Mouse (Mus musculus): ENCODE measurements around the gene Atf3. TPM values are rescaled to one million over a fixed set of nuclear protein-coding genes. Genes with fewer than 3 reads are reported as not detected.

The Atf3 gene
- polyA plus RNA-seq, 1 experiment: not detected

GRCm38 (mm10) chr1:191220588-191220987 lies 2.7 kb upstream of the Atf3 start:
- TF ChIP-seq POLR2A (IDR thresholded peaks at IDR 0.05; ENCODE audit: control insufficient read depth, low read depth, low read length) (no peak), CTCF (IDR thresholded peaks at IDR 0.05; ENCODE audit: control insufficient read depth, insufficient read depth, insufficient replicate concordance, low read depth, low read length) (no peak)
- Histone ChIP-seq H3K27ac (ENCODE audit: control insufficient read depth, insufficient read depth, low read depth, low read length) (no peak overlapping the region), H3K4me1 (ENCODE audit: control insufficient read depth, insufficient read depth, low read length) (peaks cover 16% of the 10 kb centered on the region), H3K4me3 (ENCODE audit: control insufficient read depth, low read depth, low read length) (no peak overlapping the region), H3K36me3 (ENCODE audit: control insufficient read depth, insufficient read depth, low read length) (no peaks in the 10 kb centered on the region), H3K27me3 (ENCODE audit: control insufficient read depth, insufficient read depth, low read length) (no peaks in the 10 kb centered on the region)

- no peak for TF ChIP-seq POLR2A (IDR thresholded peaks at IDR 0.05; ENCODE audit: control insufficient read depth, low read depth, low read length)
- no peak for TF ChIP-seq CTCF (IDR thresholded peaks at IDR 0.05; ENCODE audit: control insufficient read depth, insufficient read depth, insufficient replicate concordance, low read depth, low read length)
- no peak overlapping the region for H3K4me3 ChIP-seq (ENCODE audit: control insufficient read depth, low read depth, low read length)
- no peak overlapping the region for H3K27ac ChIP-seq (ENCODE audit: control insufficient read depth, insufficient read depth, low read depth, low read length)
Measured at GRCm38 (mm10) chr1:191219748-191220147, 1.9 kb upstream of the Atf3 start.

DNA sequence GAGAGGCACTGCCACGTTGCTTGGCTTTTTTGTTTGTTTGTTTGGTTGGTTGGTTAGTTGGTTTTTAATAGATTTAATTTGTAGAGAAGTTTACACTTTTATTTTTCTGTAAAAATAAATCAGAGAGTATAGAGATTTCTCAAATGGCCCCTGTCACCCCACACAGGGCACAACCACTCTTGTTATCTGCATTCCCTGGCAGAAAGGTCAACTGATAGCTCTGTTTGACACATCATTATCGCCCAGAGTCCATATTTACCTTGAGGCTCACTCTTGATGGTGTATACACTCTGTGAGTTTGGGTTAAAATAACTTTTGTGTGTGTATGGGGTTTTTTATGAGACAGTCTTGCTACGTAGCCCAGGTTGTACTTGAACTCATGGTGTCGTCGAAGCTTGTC lies 744 bp upstream of the Atf3 start:
- Histone ChIP-seq H3K4me1 (ENCODE audit: control insufficient read depth, insufficient read depth, low read length) (peaks cover 7% of the 10 kb centered on the region), H3K4me3 (ENCODE audit: control insufficient read depth, low read depth, low read length) (no peak overlapping the region), H3K36me3 (ENCODE audit: control insufficient read depth, insufficient read depth, low read length) (no peaks in the 10 kb centered on the region), H3K27ac (ENCODE audit: control insufficient read depth, insufficient read depth, low read depth, low read length) (no peak overlapping the region), H3K27me3 (ENCODE audit: control insufficient read depth, insufficient read depth, low read length) (no peaks in the 10 kb centered on the region)
- TF ChIP-seq POLR2A (IDR thresholded peaks at IDR 0.05; ENCODE audit: control insufficient read depth, low read depth, low read length): no peak
- TF ChIP-seq CTCF (IDR thresholded peaks at IDR 0.05; ENCODE audit: control insufficient read depth, insufficient read depth, insufficient replicate concordance, low read depth, low read length): no peak

More at GRCm38 (mm10) chr1:191219748-191220147, 1.9 kb upstream of the Atf3 start:
- no peaks in the 10 kb centered on the region for H3K27me3 ChIP-seq (ENCODE audit: control insufficient read depth, insufficient read depth, low read length)
- H3K4me1 ChIP-seq (ENCODE audit: control insufficient read depth, insufficient read depth, low read length): peaks cover 11% of the 10 kb centered on the region
- H3K36me3 ChIP-seq (ENCODE audit: control insufficient read depth, insufficient read depth, low read length): no peaks in the 10 kb centered on the region

GRCm38 (mm10) chr1:191215776-191216661 lies 1.8 kb downstream of the Atf3 start:
- Histone ChIP-seq H3K4me3 (ENCODE audit: control insufficient read depth, low read depth, low read length) (no peak overlapping the region), H3K4me1 (ENCODE audit: control insufficient read depth, insufficient read depth, low read length) (peaks cover 5% of the 10 kb centered on the region), H3K27me3 (ENCODE audit: control insufficient read depth, insufficient read depth, low read length) (no peaks in the 10 kb centered on the region), H3K36me3 (ENCODE audit: control insufficient read depth, insufficient read depth, low read length) (no peaks in the 10 kb centered on the region), H3K27ac (ENCODE audit: control insufficient read depth, insufficient read depth, low read depth, low read length) (no peak overlapping the region)
- TF ChIP-seq CTCF (IDR thresholded peaks at IDR 0.05; ENCODE audit: control insufficient read depth, insufficient read depth, insufficient replicate concordance, low read depth, low read length): no peak

DNA sequence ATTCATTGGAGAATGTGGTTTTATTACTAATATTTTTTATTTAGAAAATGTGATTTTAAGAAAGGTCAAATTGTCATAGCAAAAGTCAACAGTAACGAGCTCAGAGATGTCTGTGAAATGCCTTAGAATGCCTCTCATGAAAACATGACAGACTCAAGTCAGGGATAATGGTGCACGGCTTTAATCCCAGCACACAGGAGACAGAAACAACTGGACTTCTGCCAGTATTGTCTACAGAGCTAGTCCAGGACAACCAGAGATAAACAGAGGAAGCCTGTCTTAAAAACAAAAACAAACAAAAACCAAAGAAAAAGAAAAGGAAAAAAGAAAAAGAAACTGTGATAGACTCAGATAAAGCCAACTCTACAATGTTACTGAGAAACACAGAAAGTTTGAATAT lies 6.7 kb downstream of the Atf3 start:
- Histone ChIP-seq H3K27me3 (ENCODE audit: control insufficient read depth, insufficient read depth, low read length) (no peaks in the 10 kb centered on the region), H3K4me1 (ENCODE audit: control insufficient read depth, insufficient read depth, low read length) (peaks cover 2% of the 10 kb centered on the region), H3K27ac (ENCODE audit: control insufficient read depth, insufficient read depth, low read depth, low read length) (no peak overlapping the region), H3K36me3 (ENCODE audit: control insufficient read depth, insufficient read depth, low read length) (no peaks in the 10 kb centered on the region), H3K4me3 (ENCODE audit: control insufficient read depth, low read depth, low read length) (no peak overlapping the region)
- TF ChIP-seq POLR2A (IDR thresholded peaks at IDR 0.05; ENCODE audit: control insufficient read depth, low read depth, low read length) (no peak), CTCF (IDR thresholded peaks at IDR 0.05; ENCODE audit: control insufficient read depth, insufficient read depth, insufficient replicate concordance, low read depth, low read length) (no peak)

- Histone ChIP-seq H3K27me3 (ENCODE audit: control insufficient read depth, insufficient read depth, low read length) (no peaks in the 10 kb centered on the region), H3K4me3 (ENCODE audit: control insufficient read depth, low read depth, low read length) (no peak overlapping the region), H3K4me1 (ENCODE audit: control insufficient read depth, insufficient read depth, low read length) (no peaks in the 10 kb centered on the region), H3K36me3 (ENCODE audit: control insufficient read depth, insufficient read depth, low read length) (no peaks in the 10 kb centered on the region), H3K27ac (ENCODE audit: control insufficient read depth, insufficient read depth, low read depth, low read length) (no peak overlapping the region)
- TF ChIP-seq POLR2A (IDR thresholded peaks at IDR 0.05; ENCODE audit: control insufficient read depth, low read depth, low read length): no peak
- no peak for TF ChIP-seq CTCF (IDR thresholded peaks at IDR 0.05; ENCODE audit: control insufficient read depth, insufficient read depth, insufficient replicate concordance, low read depth, low read length)
Measured at GRCm38 (mm10) chr1:191205791-191206190, 12.0 kb downstream of the Atf3 start.

GRCm38 (mm10) chr1:191204876-191205275 lies 13.0 kb downstream of the Atf3 start:
- Histone ChIP-seq H3K36me3 (ENCODE audit: control insufficient read depth, insufficient read depth, low read length) (no peaks in the 10 kb centered on the region), H3K4me1 (ENCODE audit: control insufficient read depth, insufficient read depth, low read length) (no peaks in the 10 kb centered on the region), H3K27ac (ENCODE audit: control insufficient read depth, insufficient read depth, low read depth, low read length) (no peak overlapping the region), H3K27me3 (ENCODE audit: control insufficient read depth, insufficient read depth, low read length) (no peaks in the 10 kb centered on the region), H3K4me3 (ENCODE audit: control insufficient read depth, low read depth, low read length) (no peak overlapping the region)
- no peak for TF ChIP-seq CTCF (IDR thresholded peaks at IDR 0.05; ENCODE audit: control insufficient read depth, insufficient read depth, insufficient replicate concordance, low read depth, low read length)
- TF ChIP-seq POLR2A (IDR thresholded peaks at IDR 0.05; ENCODE audit: control insufficient read depth, low read depth, low read length): no peak

Data from testis, adult 2 months (tissue).